Mouse (Mus musculus) adrenal gland, postnatal 36 days (tissue): ENCODE measurements around the gene Nphs1. TPM values are rescaled to one million over a fixed set of nuclear protein-coding genes. Genes with fewer than 3 reads are reported as not detected.

Source experiments
- total RNA-seq, 2 experiments: library from RNA; stranded (reverse); gene quantifications; 2 replicates each; pipeline ENCODE4 v1.2.3; 2021

The Nphs1 gene
- total RNA-seq, 2 experiments from 2014 or later, result not detected

Other genes starting within 250 kb of the Nphs1 start
- 10 to 100 TPM; 69.4 to 76.1 TPM for gene Polr2i, start 226.4 kb upstream of the Nphs1 start, total RNA-seq
- gene Tbcb, start 226.0 kb upstream of the Nphs1 start, total RNA-seq, result 10 to 100 TPM; 98.7 to 99.8 TPM
- gene Ovol3, start 222.6 kb upstream of the Nphs1 start, total RNA-seq, result not detected
- under 1 TPM; 0.46 to 0.56 TPM for gene Thap8, start 178.2 kb upstream of the Nphs1 start, total RNA-seq
- gene Wdr62, start 177.9 kb upstream of the Nphs1 start, total RNA-seq, result 1 to 10 TPM; 4.6 to 5.7 TPM
- gene Clip3, start 166.6 kb upstream of the Nphs1 start, total RNA-seq, result 10 to 100 TPM; 16.6 to 18.3 TPM
- gene Alkbh6, start 149.6 kb upstream of the Nphs1 start, total RNA-seq, result 10 to 100 TPM; 56.9 to 81.3 TPM
- 10 to 100 TPM; 21.8 to 49.1 TPM for gene Syne4, start 143.5 kb upstream of the Nphs1 start, total RNA-seq
- gene E130208F15Rik, start 136.6 kb upstream of the Nphs1 start, total RNA-seq, result 1 to 10 TPM in 1 of 2 experiments, under 1 TPM in 1; 0.93 to 1.3 TPM
- 10 to 100 TPM; 13.2 to 16.0 TPM for gene Sdhaf1, start 134.4 kb upstream of the Nphs1 start, total RNA-seq
- gene Lrfn3, start 95.5 kb upstream of the Nphs1 start, total RNA-seq, result 10 to 100 TPM in 1 of 2 experiments, 1 to 10 TPM in 1; 7.4 to 14.7 TPM
- 10 to 100 TPM; 22.5 to 35.7 TPM for gene Tyrobp, start 44.6 kb upstream of the Nphs1 start, total RNA-seq
- gene Hcst, start 38.5 kb upstream of the Nphs1 start, total RNA-seq, result 1 to 10 TPM; 1.8 to 2.0 TPM
- 1 to 10 TPM in 1 of 2 experiments, under 1 TPM in 1; 0.89 to 1.0 TPM for gene Nfkbid, start 36.6 kb upstream of the Nphs1 start, total RNA-seq
- 10 to 100 TPM; 23.5 to 28.6 TPM for gene Aplp1, start 12.8 kb upstream of the Nphs1 start, total RNA-seq
- gene Kirrel2, start 625 bp upstream of the Nphs1 start, total RNA-seq, result not detected
- gene Prodh2, start 35.3 kb downstream of the Nphs1 start, total RNA-seq, result under 1 TPM in 1 of 2 experiments, not detected in 1; 0.53 TPM
- gene Arhgap33, start 76.7 kb downstream of the Nphs1 start, total RNA-seq, result 1 to 10 TPM; 2.5 to 2.9 TPM
- 10 to 100 TPM; 27.1 to 28.3 TPM for gene Hspb6, start 93.9 kb downstream of the Nphs1 start, total RNA-seq
- gene Proser3, start 94.0 kb downstream of the Nphs1 start, total RNA-seq, result 1 to 10 TPM; 7.8 to 8.5 TPM
- gene Lin37, start 101.5 kb downstream of the Nphs1 start, total RNA-seq, result 10 to 100 TPM; 46.2 to 55.4 TPM
- gene U2af1l4, start 105.0 kb downstream of the Nphs1 start, total RNA-seq, result 10 to 100 TPM; 68.8 to 70.8 TPM
- gene Gm49396, start 105.0 kb downstream of the Nphs1 start, total RNA-seq, result 1 to 10 TPM; 3.5 to 6.7 TPM
- gene Psenen, start 105.3 kb downstream of the Nphs1 start, total RNA-seq, result 100 to 1,000 TPM; 141 to 163 TPM
- 1 to 10 TPM; 2.0 to 3.2 TPM for gene Igflr1, start 107.1 kb downstream of the Nphs1 start, total RNA-seq
- 10 to 100 TPM; 38.5 to 44.5 TPM for gene Kmt2b, start 130.4 kb downstream of the Nphs1 start, total RNA-seq
- gene Zbtb32, start 140.6 kb downstream of the Nphs1 start, total RNA-seq, result under 1 TPM in 1 of 2 experiments, not detected in 1; 0.72 TPM
- under 1 TPM in 1 of 2 experiments, not detected in 1; 0.43 TPM for gene Upk1a, start 154.5 kb downstream of the Nphs1 start, total RNA-seq
- gene Cox6b1, start 167.8 kb downstream of the Nphs1 start, total RNA-seq, result 1,000 to 10,000 TPM; 1,179 to 1,185 TPM
- not detected for gene Etv2, start 177.5 kb downstream of the Nphs1 start, total RNA-seq
- 10 to 100 TPM; 83.0 to 88.1 TPM for gene Rbm42, start 192.0 kb downstream of the Nphs1 start, total RNA-seq
- 10 to 100 TPM; 10.1 to 10.5 TPM for gene Haus5, start 206.7 kb downstream of the Nphs1 start, total RNA-seq
- gene Pmis2, start 213.3 kb downstream of the Nphs1 start, total RNA-seq, result not detected
- 1 to 10 TPM; 4.8 to 6.3 TPM for gene 2200002J24Rik, start 240.6 kb downstream of the Nphs1 start, total RNA-seq